Mouse (Mus musculus) ovary, postnatal 10 days (tissue): ENCODE results near the gene Nup54.
A peak's percentile ranks its signal among the peaks of the same experiment; 100 is the strongest.

Experiments
- DNase-seq: peaks from one replicate; pipeline ENCODE4 v3.0.0; 2022; ENCODE audit warnings: low spot score

Nup54 gene

GRCm38 (mm10) chr5:92435025-92435584 is at the start of gene Nup54:
Gene Nup54, minus strand, starts transcription at chr5:92435219.
- peak; percentile 77 for DNase-seq

DNA sequence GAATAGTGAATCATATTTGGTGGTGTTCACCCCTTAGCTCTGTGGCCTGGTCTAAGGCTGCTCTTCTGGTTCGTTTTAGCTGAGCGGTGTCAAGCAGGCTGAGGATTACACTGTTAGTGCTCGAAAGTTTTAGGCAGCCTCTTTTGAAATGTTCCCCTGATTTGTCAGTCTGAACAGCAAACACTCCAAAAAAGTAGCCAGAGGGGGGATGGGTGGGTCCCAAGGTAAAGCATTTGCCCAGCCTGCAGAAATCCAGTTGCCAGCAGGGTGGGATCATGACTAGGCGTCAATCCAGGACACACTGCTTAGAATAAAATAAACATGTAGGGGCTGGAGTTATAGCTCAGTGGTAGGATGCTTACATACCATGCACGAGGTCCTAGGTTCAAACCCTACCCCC is 37.8 kb upstream of the Nup54 start:
- DNase-seq: no peak

- DNase-seq: no peak
Measured at GRCm38 (mm10) chr5:92471531-92471930, 36.5 kb upstream of the Nup54 start.

- DNase-seq: no peak
Measured at GRCm38 (mm10) chr5:92469201-92470130, 34.4 kb upstream of the Nup54 start.

DNA sequence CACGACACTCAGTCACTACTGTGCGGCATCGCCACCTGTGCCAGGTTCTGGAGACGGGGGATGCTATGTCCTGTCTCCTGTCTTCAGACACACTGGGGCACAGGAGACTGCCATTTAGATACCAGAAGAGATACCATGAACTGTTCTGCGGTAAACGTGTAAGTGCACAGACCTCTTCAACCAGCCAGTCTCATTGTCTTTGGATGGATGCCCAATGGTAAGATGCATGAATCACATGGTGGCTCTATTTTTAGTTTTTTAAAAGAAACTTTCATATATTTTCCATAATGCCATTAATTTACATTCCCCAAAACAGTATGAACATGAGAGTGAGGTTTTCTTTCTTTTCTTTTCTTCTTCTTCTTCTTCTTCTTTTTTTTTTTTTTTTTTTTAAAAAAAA is 33.2 kb upstream of the Nup54 start:
- DNase-seq: no peak

GRCm38 (mm10) chr5:92467102-92467766 is 32.2 kb upstream of the Nup54 start:
- DNase-seq: no peak

GRCm38 (mm10) chr5:92465511-92465910 is 30.5 kb upstream of the Nup54 start:
- no peak for DNase-seq

DNA sequence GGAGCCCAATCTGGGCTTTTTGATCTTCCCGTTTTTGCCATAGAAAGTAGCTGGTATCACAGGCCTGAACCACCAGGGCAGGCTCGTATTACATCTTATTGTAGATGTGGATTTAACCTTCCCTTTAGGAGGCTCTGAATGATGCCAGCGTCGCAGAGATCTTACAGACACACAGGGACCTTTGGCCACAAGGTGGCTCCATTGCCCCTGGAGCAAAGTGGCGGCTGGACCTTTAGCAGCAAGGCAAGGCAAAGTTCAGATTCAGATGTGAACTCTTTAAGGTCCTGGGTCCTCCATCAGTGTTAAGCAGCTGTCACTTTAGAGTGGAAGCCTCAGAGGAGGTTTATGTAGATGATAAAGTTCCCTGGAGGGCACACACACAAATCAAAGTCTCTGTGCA is 26.3 kb upstream of the Nup54 start:
- peak; percentile 33 for DNase-seq

GRCm38 (mm10) chr5:92458726-92459125 is 23.7 kb upstream of the Nup54 start:
- no peak for DNase-seq

GRCm38 (mm10) chr5:92457410-92457809 is 22.4 kb upstream of the Nup54 start:
- DNase-seq: no peak

DNA sequence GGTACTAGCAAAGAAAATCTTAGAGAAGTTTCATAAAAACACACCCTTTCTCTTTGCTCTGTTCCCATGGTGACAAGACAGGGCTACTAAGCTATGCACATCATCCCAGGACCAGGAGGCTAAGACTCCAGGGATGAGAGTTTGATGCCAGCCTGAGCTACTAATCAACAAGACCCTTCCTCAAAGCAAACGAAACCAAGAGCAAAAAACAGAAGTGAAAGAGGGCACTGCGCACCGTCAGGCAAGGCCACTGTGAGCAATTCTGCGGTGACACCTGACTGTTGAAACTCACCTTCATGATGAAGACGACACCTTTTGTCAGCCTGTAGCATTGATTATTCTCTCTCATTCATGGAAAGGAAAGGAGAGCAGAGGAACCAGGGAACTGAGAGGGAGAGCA is 17.9 kb upstream of the Nup54 start:
- no peak for DNase-seq

GRCm38 (mm10) chr5:92446736-92447135 is 11.7 kb upstream of the Nup54 start:
- DNase-seq: no peak

GRCm38 (mm10) chr5:92445016-92445415 is 10.0 kb upstream of the Nup54 start:
- no peak for DNase-seq

GRCm38 (mm10) chr5:92442914-92443313 is 7.9 kb upstream of the Nup54 start:
- DNase-seq: no peak

DNA sequence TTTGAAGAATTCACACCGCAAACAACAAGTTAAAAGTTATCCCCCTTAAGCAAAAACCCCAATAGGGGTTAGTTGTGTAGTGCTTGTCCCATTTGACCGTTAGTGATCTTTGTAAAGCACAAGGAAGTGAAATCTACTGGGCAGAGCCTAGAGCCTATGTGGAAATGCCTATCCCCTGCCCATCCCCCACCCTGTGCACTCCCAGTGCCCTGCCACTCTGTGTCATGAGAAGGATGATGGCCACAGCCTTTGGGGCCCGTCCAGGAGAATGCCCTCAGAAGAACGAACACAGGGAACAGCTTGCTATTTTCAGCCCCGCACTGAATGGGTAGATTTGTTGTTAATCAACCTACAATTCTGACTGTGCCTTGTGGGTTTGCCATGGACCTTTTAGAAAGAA is 6.5 kb upstream of the Nup54 start:
- no peak for DNase-seq

GRCm38 (mm10) chr5:92438540-92438939 is 3.5 kb upstream of the Nup54 start:
- DNase-seq: no peak

DNA sequence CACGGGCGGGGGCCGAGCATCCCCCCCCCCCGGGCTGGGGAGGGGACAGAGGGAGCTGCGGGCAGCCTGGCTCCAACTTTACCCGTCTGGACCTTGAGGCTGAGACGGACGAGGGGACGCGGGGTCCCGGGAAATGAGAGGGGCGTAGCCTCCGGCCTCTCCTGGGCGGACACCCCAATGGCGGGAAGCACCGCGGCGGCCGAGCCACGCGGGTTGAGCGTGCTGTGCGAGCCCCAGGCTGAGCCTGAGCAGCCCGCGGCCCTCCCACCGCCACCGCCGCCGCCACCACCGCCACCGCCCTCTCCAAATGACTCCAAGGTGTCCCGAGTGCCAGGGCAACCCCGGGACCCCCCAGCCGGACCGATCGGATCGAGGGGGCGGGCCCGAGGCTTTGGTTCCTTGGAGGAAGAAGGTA is 441 bp downstream of the Nup54 start:
- no peak for DNase-seq

- no peak for DNase-seq
Measured at GRCm38 (mm10) chr5:92434070-92434469, 949 bp downstream of the Nup54 start.

DNA sequence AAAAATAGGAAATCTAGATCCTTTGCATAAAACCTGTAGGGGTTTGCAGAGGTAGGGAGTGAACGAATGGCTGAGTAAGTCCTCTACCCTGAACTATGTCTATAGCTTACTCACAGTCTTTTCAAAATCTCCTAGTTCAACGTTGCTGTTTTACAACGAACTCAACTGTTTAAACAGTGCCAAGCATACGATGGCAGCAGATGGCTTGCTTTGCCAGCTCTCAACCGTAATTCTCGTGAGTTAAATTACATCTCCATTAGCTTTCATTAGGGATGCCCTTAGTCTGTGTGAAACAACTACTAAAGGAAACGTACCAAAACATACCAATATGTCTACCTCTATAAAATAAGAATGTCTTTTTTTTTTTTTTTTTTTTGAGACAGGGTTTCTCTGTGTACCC is 3.4 kb downstream of the Nup54 start:
- no peak for DNase-seq

DNA sequence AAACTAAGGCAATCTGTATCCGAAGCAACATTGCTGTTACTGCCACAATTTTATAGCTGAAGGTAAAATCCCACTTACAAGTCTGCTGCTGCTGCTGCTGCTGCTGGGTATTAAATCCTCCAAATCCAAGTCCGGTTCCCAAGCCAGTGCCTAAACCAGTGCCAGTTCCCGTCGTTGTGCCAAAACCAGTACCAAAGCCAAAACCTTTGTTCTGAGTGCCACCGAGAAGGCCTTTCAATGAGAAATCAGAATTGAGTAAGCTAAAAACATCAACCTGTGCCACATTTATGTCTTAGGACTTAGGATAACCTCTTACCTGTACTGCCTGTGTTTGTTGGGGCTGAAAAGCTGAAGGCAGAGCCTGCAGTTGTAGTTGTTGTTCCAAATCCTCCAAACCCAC is 4.3 kb downstream of the Nup54 start:
- no peak for DNase-seq

DNA sequence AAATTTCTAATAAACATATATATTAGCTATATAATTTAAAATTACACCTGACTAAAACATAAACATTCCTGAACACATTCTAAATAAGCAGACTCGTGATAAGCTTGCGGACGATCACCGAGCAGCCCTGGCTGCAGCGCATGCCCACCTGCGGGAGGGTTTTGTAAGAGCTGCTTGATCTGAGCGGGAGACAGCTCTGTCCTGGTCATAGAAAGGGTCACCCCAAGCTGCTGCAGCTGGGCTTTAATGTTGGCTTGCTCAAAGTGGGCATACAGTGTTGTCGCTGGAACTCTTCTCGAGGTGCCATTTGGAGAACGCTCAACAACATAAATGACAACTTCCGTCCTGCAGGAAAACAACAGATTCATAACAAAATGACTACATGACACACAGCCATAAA is 10.9 kb downstream of the Nup54 start:
- DNase-seq: no peak

- no peak for DNase-seq
Measured at GRCm38 (mm10) chr5:92413982-92414375, 21.0 kb downstream of the Nup54 start.
